Mouse (Mus musculus) urinary bladder, adult 2 months (tissue): ENCODE results near the gene Kcna1. TPM values are rescaled to one million over a fixed set of nuclear protein-coding genes. Genes with fewer than 3 reads are reported as not detected.
A peak's percentile ranks its signal among the peaks of the same experiment; 100 is the strongest.

Experiments used
- DNase-seq: peaks from one replicate; pipeline ENCODE4 v3.0.0; 2022; ENCODE audit warnings: low spot score
- polyA plus RNA-seq: library from polyadenylated mRNA; depleted of rRNA; stranded (reverse); fragments of >200 nt; gene quantifications from 2 replicates; pipeline ENCODE4 v1.2.3, GENCODE M21; 2012; rRNA removed

Kcna1 gene
- polyA plus RNA-seq = 1.3 and 1.7 TPM in 2 replicates

GRCm38 (mm10) chr6:126646381-126646780 is at the start of gene Kcna1:
Gene Kcna1 (minus strand): TSS chr6:126646384.
- DNase-seq = no peak

GRCm38 (mm10) chr6:126687120-126687519 is 40.9 kb upstream of the Kcna1 start:
- DNase-seq = no peak

- DNase-seq = no peak
These were observed 39.0 kb upstream of the Kcna1 start for GRCm38 (mm10) chr6:126685135-126685534.

- DNase-seq = no peak
These were observed 32.8 kb upstream of the Kcna1 start for GRCm38 (mm10) chr6:126678961-126679360.

GRCm38 (mm10) chr6:126667001-126667400 is 20.8 kb upstream of the Kcna1 start:
- DNase-seq = no peak

GRCm38 (mm10) chr6:126666091-126666490 is 19.9 kb upstream of the Kcna1 start:
- no peak for DNase-seq

- no peak for DNase-seq
These were observed 18.4 kb upstream of the Kcna1 start for GRCm38 (mm10) chr6:126664569-126664968.

- no peak for DNase-seq
These were observed 11.6 kb upstream of the Kcna1 start for GRCm38 (mm10) chr6:126657646-126658394.

- no peak for DNase-seq
These were observed 7.4 kb upstream of the Kcna1 start for GRCm38 (mm10) chr6:126653561-126653960.

GRCm38 (mm10) chr6:126645644-126646358 is 383 bp downstream of the Kcna1 start:
- DNase-seq = no peak

GRCm38 (mm10) chr6:126645044-126645541 is 1.1 kb downstream of the Kcna1 start:
- no peak for DNase-seq

- peak; percentile 23 for DNase-seq
These were observed 1.8 kb downstream of the Kcna1 start for GRCm38 (mm10) chr6:126644181-126645043.

GRCm38 (mm10) chr6:126643341-126644055 is 2.7 kb downstream of the Kcna1 start:
- DNase-seq = no peak

- peak; percentile 19 for DNase-seq
These were observed 3.3 kb downstream of the Kcna1 start for GRCm38 (mm10) chr6:126642856-126643321.

GRCm38 (mm10) chr6:126628451-126628850 is 17.7 kb downstream of the Kcna1 start:
- no peak for DNase-seq

- no peak for DNase-seq
These were observed 27.7 kb downstream of the Kcna1 start for GRCm38 (mm10) chr6:126618455-126618854.

GRCm38 (mm10) chr6:126610746-126611145 is 35.4 kb downstream of the Kcna1 start:
- no peak for DNase-seq

GRCm38 (mm10) chr6:126609193-126609947 is 36.8 kb downstream of the Kcna1 start:
- DNase-seq = no peak

GRCm38 (mm10) chr6:126601843-126602326 is 44.3 kb downstream of the Kcna1 start:
- DNase-seq = no peak
